Mouse (Mus musculus): ENCODE results near the gene Zfp110.
A peak's percentile ranks its signal among the peaks of the same experiment; 100 is the strongest.

Zfp110 gene

GRCm38 (mm10) chr7:12897655-12898410 lies 63.3 kb downstream of the Zfp110 start, which contains the start of gene Zscan22:
Zscan22 (plus strand) TSS chr7:12897815.
- peak; percentile 96 for DNase-seq

Measured in kidney, adult 9 months (tissue).